Mouse (Mus musculus): ENCODE data around the gene Gm8660.
"Not testable (repeated sequence)": the region's sequence is repeated elsewhere in the genome, so short reads cannot be mapped to it uniquely, and the experiment has no call there.

The Gm8660 gene

DNA sequence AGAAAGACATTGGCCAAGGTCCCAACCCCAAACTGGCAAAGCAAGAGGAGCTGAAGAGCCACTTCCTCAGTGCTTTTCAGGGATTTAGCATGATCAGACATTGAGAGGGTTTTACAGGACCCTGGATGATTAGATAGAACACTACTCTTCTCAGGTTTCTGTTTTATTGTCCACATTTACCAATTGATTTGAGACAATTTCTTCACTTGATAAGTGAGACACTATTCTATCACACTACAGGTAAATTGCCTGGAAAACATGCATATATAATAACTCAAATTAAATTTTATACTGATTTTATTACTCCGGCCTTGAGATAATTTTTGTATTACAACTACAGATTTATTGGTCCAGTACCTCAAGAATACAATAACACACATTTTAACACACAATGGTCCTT is at the start of gene Gm8660:
Gene Gm8660 (minus strand): TSS at position 101 of the 400 bp plus-strand sequence.
- DNase-seq (ENCODE audit: low read depth, low spot score): not testable (repeated sequence)

GRCm38 (mm10) chr7:22413283-22413682 is 42.4 kb upstream of the Gm8660 start, which contains the start of gene Vmn1r148:
TSS of gene Vmn1r148 (plus strand) at chr7:22413583.
- DNase-seq (ENCODE audit: low read depth, low spot score): not testable (repeated sequence)

DNA sequence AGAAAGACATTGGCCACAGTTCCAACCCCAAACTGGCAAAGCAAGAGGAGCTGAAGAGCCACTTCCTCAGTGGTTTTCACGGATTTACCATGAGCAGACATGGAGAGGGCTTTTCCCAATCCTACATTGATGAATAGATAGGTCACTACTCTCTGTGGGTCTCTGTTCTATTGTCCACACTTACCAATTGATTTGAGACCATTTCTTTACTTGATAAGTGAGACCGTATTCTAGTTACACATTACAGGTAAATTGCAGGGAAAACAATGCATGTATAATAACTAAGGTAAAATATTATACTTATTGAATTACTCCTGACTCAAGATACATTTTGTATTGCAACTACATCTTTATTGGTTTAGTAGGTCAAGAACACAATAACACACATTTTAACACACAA is 41.2 kb downstream of the Gm8660 start, which contains the start of gene Gm4187:
Gene Gm4187 (minus strand): TSS at position 101 of the 400 bp plus-strand sequence.
- DNase-seq (ENCODE audit: low read depth, low spot score): not testable (repeated sequence)

Data from telencephalon, adult 2 months (tissue).